Comparison of ENCODE assay signal across 16 mouse cellular contexts in the genomic region with DNA sequence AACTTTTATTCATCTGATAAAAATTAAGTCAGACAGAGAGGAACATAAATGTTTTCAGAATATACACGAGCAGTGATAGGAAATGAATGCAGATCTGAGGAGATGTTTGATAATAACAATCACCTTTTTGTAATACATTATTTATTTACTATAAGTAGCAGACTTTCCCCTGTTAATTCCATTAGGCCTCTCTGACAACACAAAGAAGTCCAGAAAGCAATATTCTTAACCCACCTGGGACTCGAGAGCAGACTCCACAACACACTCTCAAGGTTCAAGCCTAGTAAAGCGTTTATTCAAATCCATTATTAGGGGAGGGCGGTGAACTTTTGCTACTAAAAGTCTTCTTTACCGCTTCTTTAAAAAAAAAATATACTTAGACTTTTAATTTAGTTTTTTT. TPM values are rescaled to one million over a fixed set of nuclear protein-coding genes. Genes with fewer than 3 reads are reported as not detected.
DNase-seq lines count a peak whose midpoint lies in the region; ATAC-seq and TF ChIP-seq lines count a peak whose summit lies in the region.
"Had no signal": no experiment of that assay in that cellular context is flagged by ENCODE, and none has a peak within 500 bp of the region (broad histone marks: within the 10 kb centered on the region; RNA-seq: fewer than 3 reads in every experiment).

No protein-coding gene starts in this region.

- TF ChIP-seq POLR2A in heart, adult 2 months (IDR thresholded peaks at IDR 0.05; ENCODE audit: insufficient read depth, low read depth, low read length) = no peak

- H3K4me1 ChIP-seq in heart, adult 2 months (ENCODE audit: control insufficient read depth, insufficient read depth, low read length) = peaks cover 15% of the 10 kb centered on the region
- H3K4me1 ChIP-seq in heart, embryonic 10.5 days = peaks cover 21% of the 10 kb centered on the region
- 0 out of 2 replicates have a peak, but pooled peaks cover 2% of the 10 kb centered on the region for H3K4me1 ChIP-seq in kidney, embryonic 15.5 days
- peaks cover 3% of the 10 kb centered on the region; the same call in 1 of the 2 replicates for H3K4me1 ChIP-seq in midbrain, embryonic 16.5 days (ENCODE audit: control insufficient read depth, insufficient read depth, low read length)
- H3K4me1 ChIP-seq in midbrain, embryonic 13.5 days (replicated peaks) = peaks cover 15% of the 10 kb centered on the region; the same call in 1 of the 2 replicates
- no peaks in the 10 kb centered on the region for H3K4me1 ChIP-seq in stomach, postnatal 0 days (replicated peaks; ENCODE audit: control insufficient read depth, insufficient read depth)

- WGBS in heart, adult 2 months = 46% methylated on average over 5 of the region's 5 CpGs
- WGBS in heart, embryonic 10.5 days = 88% methylated on average over 5 of the region's 5 CpGs
- WGBS in kidney, embryonic 15.5 days = 61% methylated on average over 5 of the region's 5 CpGs
- 64% methylated on average over 5 of the region's 5 CpGs for WGBS in midbrain, embryonic 16.5 days
- WGBS in midbrain, embryonic 13.5 days = 66% methylated on average over 5 of the region's 5 CpGs
- WGBS in stomach, postnatal 0 days = 64% methylated on average over 5 of the region's 5 CpGs

- no peak for DNase-seq in heart, adult 2 months
- no peak for DNase-seq in heart, embryonic 10.5 days (ENCODE audit: low spot score)
- DNase-seq in kidney, postnatal 14 days = no peak
- no peak for DNase-seq in stomach, postnatal 0 days (ENCODE audit: low spot score)
- no peak for DNase-seq in gastrocnemius, postnatal 36 days
- DNase-seq: heart, adult 11 months; layer of hippocampus, postnatal 36 days; lung, postnatal 14 days; right cerebral cortex, postnatal 25 days; thymus, adult 2 months had no signal

- H3K9me3 ChIP-seq in heart, embryonic 10.5 days = no peaks in the 10 kb centered on the region
- H3K9me3 ChIP-seq in kidney, embryonic 15.5 days (replicated peaks) = no peaks in the 10 kb centered on the region
- no peaks in the 10 kb centered on the region for H3K9me3 ChIP-seq in midbrain, embryonic 16.5 days (replicated peaks; ENCODE audit: control insufficient read depth, low read length, poor library complexity, severe bottlenecking)
- H3K9me3 ChIP-seq in midbrain, embryonic 13.5 days = no peaks in the 10 kb centered on the region
- H3K9me3 ChIP-seq in stomach, postnatal 0 days (ENCODE audit: control insufficient read depth, low read length) = no peaks in the 10 kb centered on the region
- H3K9me3 ChIP-seq: embryonic facial prominence, embryonic 13.5 days; limb, embryonic 15.5 days; midbrain, embryonic 10.5 days had no signal

- H3K4me3 ChIP-seq in heart, adult 2 months = peak overlapping the region; percentile 53
- no peak overlapping the region for H3K4me3 ChIP-seq in heart, embryonic 10.5 days
- peak overlapping the region; percentile 14; the same call in 1 of the 2 replicates for H3K4me3 ChIP-seq in kidney, embryonic 15.5 days (replicated peaks)
- H3K4me3 ChIP-seq in midbrain, embryonic 16.5 days (ENCODE audit: low read depth, low read length) = no peak overlapping the region
- H3K4me3 ChIP-seq in midbrain, embryonic 13.5 days (replicated peaks) = no peak overlapping the region
- peak overlapping the region; percentile 15; the same call in 1 of the 2 replicates for H3K4me3 ChIP-seq in stomach, postnatal 0 days (ENCODE audit: low read depth, low read length)
- H3K4me3 ChIP-seq: embryonic facial prominence, embryonic 13.5 days; limb, embryonic 15.5 days; midbrain, embryonic 10.5 days had no signal

- intact Hi-C loops in heart, adult 2 months (cut with DNase I) = no loop called here
- intact Hi-C loops in gastrocnemius, postnatal 36 days (cut with DNase I) = loop anchor here (10.0 kb wide), 1 partner anchor 466 kb away; no protein-coding TSS in a partner anchor

- H3K4me2 ChIP-seq in kidney, embryonic 15.5 days = peak overlapping the region; percentile 27; the same call in 1 of the 2 replicates
- peak overlapping the region; percentile 20; the same call in 1 of the 2 replicates for H3K4me2 ChIP-seq in midbrain, embryonic 16.5 days (ENCODE audit: low read length)
- H3K4me2 ChIP-seq in midbrain, embryonic 13.5 days (replicated peaks) = no peak overlapping the region
- H3K4me2 ChIP-seq in stomach, postnatal 0 days (replicated peaks; ENCODE audit: low read depth) = peak overlapping the region; percentile 27; the same call in 1 of the 2 replicates
- H3K4me2 ChIP-seq: limb, embryonic 15.5 days had no signal

- H3K27me3 ChIP-seq in heart, adult 2 months (ENCODE audit: control insufficient read depth, insufficient read depth, low read length) = no peaks in the 10 kb centered on the region
- no peaks in the 10 kb centered on the region for H3K27me3 ChIP-seq in heart, embryonic 10.5 days (ENCODE audit: insufficient read depth, poor library complexity, severe bottlenecking)
- H3K27me3 ChIP-seq in kidney, embryonic 15.5 days = no peaks in the 10 kb centered on the region
- H3K27me3 ChIP-seq in midbrain, embryonic 16.5 days (ENCODE audit: control insufficient read depth, insufficient read depth, low read depth, low read length) = no peaks in the 10 kb centered on the region
- H3K27me3 ChIP-seq in midbrain, embryonic 13.5 days = no peaks in the 10 kb centered on the region
- H3K27me3 ChIP-seq in stomach, postnatal 0 days (ENCODE audit: control insufficient read depth, insufficient read depth, low read length) = no peaks in the 10 kb centered on the region
- H3K27me3 ChIP-seq: embryonic facial prominence, embryonic 13.5 days; limb, embryonic 15.5 days had no signal

- peaks cover 17% of the 10 kb centered on the region for H3K36me3 ChIP-seq in heart, adult 2 months (ENCODE audit: control insufficient read depth, insufficient read depth, low read length)
- H3K36me3 ChIP-seq in heart, embryonic 10.5 days = no peaks in the 10 kb centered on the region
- no peaks in the 10 kb centered on the region for H3K36me3 ChIP-seq in kidney, embryonic 15.5 days
- H3K36me3 ChIP-seq in midbrain, embryonic 16.5 days (ENCODE audit: control insufficient read depth, insufficient read depth, low read length) = no peaks in the 10 kb centered on the region
- no peaks in the 10 kb centered on the region for H3K36me3 ChIP-seq in midbrain, embryonic 13.5 days
- H3K36me3 ChIP-seq in stomach, postnatal 0 days (ENCODE audit: control insufficient read depth, insufficient read depth, low read length) = no peaks in the 10 kb centered on the region
- H3K36me3 ChIP-seq: embryonic facial prominence, embryonic 13.5 days; limb, embryonic 15.5 days; midbrain, embryonic 10.5 days had no signal

- no peak for TF ChIP-seq CTCF in heart, adult 2 months (IDR thresholded peaks at IDR 0.05)
- no peak for TF ChIP-seq CTCF in stomach, postnatal 0 days (IDR thresholded peaks at IDR 0.05; ENCODE audit: low read depth)

- no peak for ATAC-seq in kidney, embryonic 15.5 days (replicated peaks; ENCODE audit: low FRiP score)
- no peak for ATAC-seq in midbrain, embryonic 16.5 days
- no peak for ATAC-seq in midbrain, embryonic 13.5 days
- ATAC-seq in stomach, postnatal 0 days (ENCODE audit: low FRiP score, low TSS enrichment) = no peak

- no peak for TF ChIP-seq EP300 in heart, adult 2 months (IDR thresholded peaks at IDR 0.05; ENCODE audit: insufficient read depth, low read depth, low read length)
- no peak for TF ChIP-seq EP300 in stomach, postnatal 0 days (optimal IDR thresholded peaks at IDR 0.05)

- H3K79me2 ChIP-seq in heart, adult 2 months (replicated peaks; ENCODE audit: control insufficient read depth, insufficient read depth, low read length) = peaks cover 4% of the 10 kb centered on the region

- peak overlapping the region; percentile 89 for H3K27ac ChIP-seq in heart, adult 2 months
- H3K27ac ChIP-seq in heart, embryonic 10.5 days = no peak overlapping the region
- no peak overlapping the region for H3K27ac ChIP-seq in kidney, embryonic 15.5 days
- H3K27ac ChIP-seq in midbrain, embryonic 16.5 days (ENCODE audit: low read length) = no peak overlapping the region
- H3K27ac ChIP-seq in midbrain, embryonic 13.5 days = no peak overlapping the region
- H3K27ac ChIP-seq in stomach, postnatal 0 days (replicated peaks) = no peak overlapping the region
- H3K27ac ChIP-seq: embryonic facial prominence, embryonic 13.5 days; limb, embryonic 15.5 days; midbrain, embryonic 10.5 days had no signal

- no peak overlapping the region; the same call in 1 of the 2 replicates for H3K9ac ChIP-seq in heart, adult 2 months (ENCODE audit: low read depth, low read length)
- H3K9ac ChIP-seq in kidney, embryonic 15.5 days = no peak overlapping the region
- no peak overlapping the region for H3K9ac ChIP-seq in midbrain, embryonic 16.5 days (ENCODE audit: low read depth, low read length)
- no peak overlapping the region for H3K9ac ChIP-seq in midbrain, embryonic 13.5 days (replicated peaks)
- H3K9ac ChIP-seq in stomach, postnatal 0 days (ENCODE audit: low read length) = no peak overlapping the region
- H3K9ac ChIP-seq: embryonic facial prominence, embryonic 13.5 days; limb, embryonic 15.5 days had no signal

RNA-seq across cellular contexts. Expression of gene Zbtb20, which starts 33.2 kb away (rescaled TPM):
- 100 to 1,000 TPM; 161 to 199 TPM for total RNA-seq in heart, adult 2 months (2021)
- polyA plus RNA-seq in heart, adult 2 months (2012; rRNA removed) = 31.1 TPM in 2 replicates
- 32.5 and 39.5 TPM in 2 replicates for polyA plus RNA-seq in heart, embryonic 10.5 days (2016; fragmentation: Nextera tagmentation; extraction: Ambion mirVana)
- 41.2 and 42.1 TPM in 2 replicates for polyA plus RNA-seq in kidney, embryonic 15.5 days (2015; fragmentation: Nextera tagmentation; extraction: Ambion mirVana)
- polyA plus RNA-seq in midbrain, embryonic 16.5 days (2015; fragmentation: Nextera tagmentation; extraction: Ambion mirVana) = 60.7 and 66.9 TPM in 2 replicates
- polyA plus RNA-seq in midbrain, embryonic 13.5 days (2015; fragmentation: Nextera tagmentation; extraction: Ambion mirVana) = 79.2 and 86.5 TPM in 2 replicates
- polyA plus RNA-seq in stomach, postnatal 0 days (2015; fragmentation: Nextera tagmentation; extraction: Ambion mirVana) = 15.7 and 20.2 TPM in 2 replicates
- total RNA-seq in gastrocnemius, postnatal 36 days (2021) = 10 to 100 TPM; 88.0 to 95.5 TPM

Comparison
In these comparisons a context has a peak if more than half of its experiments do, and no peak if none do; other contexts are left out.
1. H3K4me3 ChIP-seq: peak in heart, adult 2 months (single experiment), kidney, embryonic 15.5 days (single experiment) and stomach, postnatal 0 days (single experiment); none in heart, embryonic 10.5 days (single experiment), midbrain, embryonic 16.5 days (single experiment) and midbrain, embryonic 13.5 days (single experiment).